Mouse (Mus musculus): ENCODE data around the gene Foxe1. TPM values are rescaled to one million over a fixed set of nuclear protein-coding genes. Genes with fewer than 3 reads are reported as not detected.
A peak's percentile ranks its signal among the peaks of the same experiment; 100 is the strongest.

Gene Foxe1
- polyA plus RNA-seq (2014; fragmentation: Nextera tagmentation; extraction: Ambion mirVana) = not detected in 2 replicates

DNA sequence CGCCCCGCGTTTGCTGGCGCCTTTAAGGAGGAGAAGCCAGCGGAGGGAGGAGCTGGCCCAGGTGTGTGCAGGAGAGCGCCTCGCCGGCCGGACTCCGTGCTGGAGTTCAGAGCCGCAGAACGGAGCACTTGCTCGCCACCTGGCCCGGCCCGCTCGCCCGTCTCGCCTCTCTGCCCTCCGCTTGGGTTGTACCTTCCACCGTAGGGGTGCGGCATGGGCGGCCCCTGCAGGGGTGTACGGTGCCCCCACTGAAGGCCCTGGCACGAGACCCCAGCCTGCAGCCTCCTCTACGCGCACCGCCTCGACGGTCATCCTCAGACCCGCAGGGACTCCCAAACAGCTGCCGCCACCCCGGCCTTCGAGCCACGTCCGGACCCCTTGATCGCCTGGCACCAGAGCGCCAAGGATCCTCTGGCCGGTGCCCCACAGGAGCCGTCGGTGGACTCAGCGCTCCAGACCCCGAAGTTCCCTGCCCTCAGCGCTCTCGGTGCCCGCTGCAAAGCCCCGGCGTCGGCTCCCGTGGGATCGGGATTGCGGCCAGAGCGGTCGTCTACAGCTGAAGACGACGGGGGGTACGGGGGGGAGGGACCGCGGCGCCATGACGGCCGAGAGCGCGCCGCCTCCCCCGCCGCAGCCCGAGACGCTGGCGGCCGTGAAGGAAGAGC, at the start of gene Foxe1:
Foxe1 (plus strand) TSS at position 14 of the 665 bp plus-strand sequence.
- no peaks in the 10 kb centered on the region for H3K4me1 ChIP-seq (ENCODE audit: control insufficient read depth, insufficient read depth, low read length)
- H3K36me3 ChIP-seq (ENCODE audit: control insufficient read depth, insufficient read depth, low read length) = no peaks in the 10 kb centered on the region
- ATAC-seq (ENCODE audit: low FRiP score, low TSS enrichment) (no peak), DNase-seq (peak; percentile 15)
- WGBS = under 1% methylated on average over 54 of the region's 70 CpGs
- no peaks in the 10 kb centered on the region for H3K9me3 ChIP-seq (ENCODE audit: control insufficient read depth, low read length)
- peak within 1 kb of the TSS; percentile 43 for H3K4me2 ChIP-seq (ENCODE audit: low read length)
- no peak within 1 kb of the TSS for H3K27ac ChIP-seq (replicated peaks; ENCODE audit: low read depth, low read length)
- peaks cover 95% of the 10 kb centered on the region for H3K27me3 ChIP-seq (ENCODE audit: control insufficient read depth, insufficient read depth, low read length)
- H3K4me3 ChIP-seq (replicated peaks; ENCODE audit: low read depth, low read length) = peak within 1 kb of the TSS; percentile 34
- H3K9ac ChIP-seq (replicated peaks; ENCODE audit: low read length) = 0 out of 2 replicates have a peak within 1 kb of the TSS, but pooled peaks have one; percentile 3

DNA sequence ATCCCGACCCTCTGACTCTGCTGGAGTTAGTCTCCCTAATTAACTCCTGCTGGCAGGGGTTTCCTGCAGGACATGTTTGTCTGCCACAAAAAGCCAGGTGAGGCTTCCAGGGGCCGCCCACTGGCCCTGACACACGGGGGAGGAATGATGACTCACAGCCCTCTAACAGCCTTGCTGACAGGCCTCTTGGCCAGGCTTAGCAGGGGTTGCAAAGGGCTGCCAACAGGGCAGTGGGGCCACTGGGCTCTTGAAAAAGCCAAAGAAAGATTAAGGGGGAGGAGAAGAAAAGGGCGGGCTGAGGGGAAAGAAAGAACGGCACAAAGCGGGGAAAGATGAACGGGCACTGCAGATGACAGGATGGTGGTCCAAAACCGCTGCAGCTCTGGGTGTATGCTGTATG, 39.3 kb upstream of the Foxe1 start:
- Histone ChIP-seq H3K27me3 (ENCODE audit: control insufficient read depth, insufficient read depth, low read length) (peaks cover 4% of the 10 kb centered on the region; the same call in 1 of the 2 replicates), H3K4me2 (ENCODE audit: low read length) (peak overlapping the region; percentile 75), H3K27ac (replicated peaks; ENCODE audit: low read depth, low read length) (no peak overlapping the region), H3K9me3 (ENCODE audit: control insufficient read depth, low read length) (no peaks in the 10 kb centered on the region), H3K4me1 (ENCODE audit: control insufficient read depth, insufficient read depth, low read length) (peaks cover 9% of the 10 kb centered on the region), H3K36me3 (ENCODE audit: control insufficient read depth, insufficient read depth, low read length) (no peaks in the 10 kb centered on the region), H3K9ac (replicated peaks; ENCODE audit: low read length) (peak overlapping the region; percentile 37; the same call in 1 of the 2 replicates), H3K4me3 (replicated peaks; ENCODE audit: low read depth, low read length) (peak overlapping the region; percentile 79; the same call in 1 of the 2 replicates)
- DNase-seq (peak; percentile 35), ATAC-seq (ENCODE audit: low FRiP score, low TSS enrichment) (no peak)
- WGBS = 6% methylated on average over 8 of the region's 8 CpGs

GRCm38 (mm10) chr4:46304757-46305384, 38.5 kb upstream of the Foxe1 start:
- H3K4me3 ChIP-seq (replicated peaks; ENCODE audit: low read depth, low read length) = peak overlapping the region; percentile 79
- ATAC-seq (ENCODE audit: low FRiP score, low TSS enrichment) (peak; percentile 85), DNase-seq (peak; percentile 93)
- peak overlapping the region; percentile 96 for H3K9ac ChIP-seq (replicated peaks; ENCODE audit: low read length)
- no peaks in the 10 kb centered on the region for H3K36me3 ChIP-seq (ENCODE audit: control insufficient read depth, insufficient read depth, low read length)
- H3K4me1 ChIP-seq (ENCODE audit: control insufficient read depth, insufficient read depth, low read length) = peaks cover 9% of the 10 kb centered on the region
- WGBS = under 1% methylated on average over 66 of the region's 78 CpGs
- peak overlapping the region; percentile 88 for H3K27ac ChIP-seq (replicated peaks; ENCODE audit: low read depth, low read length)
- peak overlapping the region; percentile 75 for H3K4me2 ChIP-seq (ENCODE audit: low read length)
- H3K27me3 ChIP-seq (ENCODE audit: control insufficient read depth, insufficient read depth, low read length) = peaks cover 4% of the 10 kb centered on the region; the same call in 1 of the 2 replicates
- H3K9me3 ChIP-seq (ENCODE audit: control insufficient read depth, low read length) = no peaks in the 10 kb centered on the region

DNA sequence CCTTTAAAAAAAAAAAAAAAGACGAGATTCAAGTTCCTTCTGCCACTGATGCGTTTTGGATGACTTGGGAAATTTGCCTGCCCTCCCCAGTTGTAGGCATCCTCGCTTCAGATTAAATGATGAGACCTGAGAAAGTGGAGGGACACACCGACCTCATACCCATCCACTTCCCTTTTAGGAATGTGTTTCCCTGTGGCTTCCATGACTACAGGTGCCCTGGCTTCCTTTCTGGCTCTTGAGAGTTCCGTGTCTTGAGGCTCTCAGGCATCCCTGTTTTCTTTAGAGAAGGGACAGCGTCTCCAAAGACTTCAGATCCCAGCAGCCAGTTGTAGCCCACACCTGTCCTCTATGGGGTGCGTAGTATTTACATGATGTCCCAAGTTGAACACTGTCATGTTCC, 38.0 kb upstream of the Foxe1 start:
- H3K4me1 ChIP-seq (ENCODE audit: control insufficient read depth, insufficient read depth, low read length) = peaks cover 9% of the 10 kb centered on the region
- DNase-seq (no peak), ATAC-seq (ENCODE audit: low FRiP score, low TSS enrichment) (no peak)
- H3K4me2 ChIP-seq (ENCODE audit: low read length) = peak overlapping the region; percentile 75
- H3K9ac ChIP-seq (replicated peaks; ENCODE audit: low read length) = peak overlapping the region; percentile 96
- H3K4me3 ChIP-seq (replicated peaks; ENCODE audit: low read depth, low read length) = peak overlapping the region; percentile 79
- no peaks in the 10 kb centered on the region for H3K36me3 ChIP-seq (ENCODE audit: control insufficient read depth, insufficient read depth, low read length)
- H3K9me3 ChIP-seq (ENCODE audit: control insufficient read depth, low read length) = no peaks in the 10 kb centered on the region
- H3K27ac ChIP-seq (replicated peaks; ENCODE audit: low read depth, low read length) = no peak overlapping the region; the same call in 1 of the 2 replicates
- 18% methylated on average over 7 of the region's 7 CpGs for WGBS
- H3K27me3 ChIP-seq (ENCODE audit: control insufficient read depth, insufficient read depth, low read length) = peaks cover 4% of the 10 kb centered on the region; the same call in 1 of the 2 replicates

GRCm38 (mm10) chr4:46307341-46307740, 36.1 kb upstream of the Foxe1 start:
- Histone ChIP-seq H3K27ac (replicated peaks; ENCODE audit: low read depth, low read length) (no peak overlapping the region), H3K9ac (replicated peaks; ENCODE audit: low read length) (no peak overlapping the region), H3K4me2 (ENCODE audit: low read length) (no peak overlapping the region), H3K27me3 (ENCODE audit: control insufficient read depth, insufficient read depth, low read length) (peaks cover 4% of the 10 kb centered on the region; the same call in 1 of the 2 replicates), H3K4me1 (ENCODE audit: control insufficient read depth, insufficient read depth, low read length) (peaks cover 9% of the 10 kb centered on the region), H3K4me3 (replicated peaks; ENCODE audit: low read depth, low read length) (no peak overlapping the region), H3K36me3 (ENCODE audit: control insufficient read depth, insufficient read depth, low read length) (no peaks in the 10 kb centered on the region), H3K9me3 (ENCODE audit: control insufficient read depth, low read length) (no peaks in the 10 kb centered on the region)
- WGBS = 77% methylated on average over 9 of the region's 9 CpGs
- ATAC-seq (ENCODE audit: low FRiP score, low TSS enrichment) = no peak
- peak; percentile 8 for DNase-seq

GRCm38 (mm10) chr4:46307869-46308268, 35.5 kb upstream of the Foxe1 start:
- Histone ChIP-seq H3K27me3 (ENCODE audit: control insufficient read depth, insufficient read depth, low read length) (peaks cover 4% of the 10 kb centered on the region; the same call in 1 of the 2 replicates), H3K4me2 (ENCODE audit: low read length) (no peak overlapping the region), H3K4me1 (ENCODE audit: control insufficient read depth, insufficient read depth, low read length) (peaks cover 9% of the 10 kb centered on the region), H3K4me3 (replicated peaks; ENCODE audit: low read depth, low read length) (no peak overlapping the region), H3K36me3 (ENCODE audit: control insufficient read depth, insufficient read depth, low read length) (no peaks in the 10 kb centered on the region), H3K9ac (replicated peaks; ENCODE audit: low read length) (no peak overlapping the region), H3K27ac (replicated peaks; ENCODE audit: low read depth, low read length) (no peak overlapping the region), H3K9me3 (ENCODE audit: control insufficient read depth, low read length) (no peaks in the 10 kb centered on the region)
- no peak for DNase-seq
- 89% methylated on average over 7 of the region's 7 CpGs for WGBS
- no peak for ATAC-seq (ENCODE audit: low FRiP score, low TSS enrichment)

GRCm38 (mm10) chr4:46311631-46312030, 31.8 kb upstream of the Foxe1 start:
- Histone ChIP-seq H3K4me1 (ENCODE audit: control insufficient read depth, insufficient read depth, low read length) (no peaks in the 10 kb centered on the region), H3K27me3 (ENCODE audit: control insufficient read depth, insufficient read depth, low read length) (no peaks in the 10 kb centered on the region), H3K9ac (replicated peaks; ENCODE audit: low read length) (no peak overlapping the region), H3K9me3 (ENCODE audit: control insufficient read depth, low read length) (no peaks in the 10 kb centered on the region), H3K4me3 (replicated peaks; ENCODE audit: low read depth, low read length) (no peak overlapping the region), H3K4me2 (ENCODE audit: low read length) (no peak overlapping the region), H3K27ac (replicated peaks; ENCODE audit: low read depth, low read length) (no peak overlapping the region), H3K36me3 (ENCODE audit: control insufficient read depth, insufficient read depth, low read length) (no peaks in the 10 kb centered on the region)
- WGBS = 90% methylated on average over 2 of the region's 2 CpGs
- ATAC-seq (ENCODE audit: low FRiP score, low TSS enrichment) (no peak), DNase-seq (no peak)

DNA sequence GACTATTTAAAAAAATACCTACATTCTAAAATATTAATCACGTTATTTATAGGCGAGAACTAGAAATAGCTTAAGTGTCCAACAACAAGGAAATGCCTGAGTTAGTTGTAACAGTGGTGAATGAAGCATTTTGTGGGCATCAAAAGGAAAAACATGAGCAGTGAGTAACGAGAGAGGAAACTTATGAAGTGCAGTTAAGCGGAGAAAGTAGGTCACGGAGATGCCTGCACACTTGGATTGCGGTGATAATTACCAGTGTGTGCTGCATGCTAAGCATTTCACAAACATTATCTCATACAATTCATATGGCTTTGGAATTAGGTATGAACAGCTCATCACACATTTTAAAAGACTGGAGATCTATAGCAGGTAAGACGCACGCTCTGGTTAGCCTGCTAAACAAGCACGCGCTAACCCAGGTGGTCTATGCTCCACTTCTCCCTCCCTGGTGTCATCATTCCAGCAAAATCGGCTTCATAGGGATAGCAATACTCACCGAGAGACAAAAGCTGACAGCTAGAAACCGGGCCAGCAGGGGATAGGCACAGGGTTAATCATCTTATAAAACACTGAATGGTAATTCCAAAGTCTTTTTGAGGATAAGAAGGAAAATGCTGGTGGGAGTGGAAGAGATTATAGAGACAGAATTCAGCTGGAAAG, 21.5 kb upstream of the Foxe1 start:
- H3K9ac ChIP-seq (replicated peaks; ENCODE audit: low read length) = no peak overlapping the region
- no peaks in the 10 kb centered on the region for H3K9me3 ChIP-seq (ENCODE audit: control insufficient read depth, low read length)
- ATAC-seq (ENCODE audit: low FRiP score, low TSS enrichment) (no peak), DNase-seq (no peak)
- no peaks in the 10 kb centered on the region for H3K27me3 ChIP-seq (ENCODE audit: control insufficient read depth, insufficient read depth, low read length)
- no peaks in the 10 kb centered on the region for H3K4me1 ChIP-seq (ENCODE audit: control insufficient read depth, insufficient read depth, low read length)
- 68% methylated on average over 13 of the region's 13 CpGs for WGBS
- H3K36me3 ChIP-seq (ENCODE audit: control insufficient read depth, insufficient read depth, low read length) = no peaks in the 10 kb centered on the region
- no peak overlapping the region for H3K4me2 ChIP-seq (ENCODE audit: low read length)
- no peak overlapping the region for H3K4me3 ChIP-seq (replicated peaks; ENCODE audit: low read depth, low read length)
- H3K27ac ChIP-seq (replicated peaks; ENCODE audit: low read depth, low read length) = no peak overlapping the region

All from midbrain, embryonic 14.5 days (tissue).